Mouse (Mus musculus) midbrain, embryonic 12.5 days (tissue): ENCODE results near the gene Tardbp. TPM values are rescaled to one million over a fixed set of nuclear protein-coding genes. Genes with fewer than 3 reads are reported as not detected.

Experiments used
- ATAC-seq: fragments of 200-750 bp; cut with Nextera tagmentation; 2 replicates; pipeline ENCODE4 v1.8.0; 2017; ENCODE audit warnings: low read depth, moderate TSS enrichment, moderate library complexity; ENCODE audit not compliant: low FRiP score
- H3K27ac ChIP-seq: fragments of 300-500 bp; sonication (generic); replicated peaks from 2 replicates; pipeline ENCODE4 v1.5.1; 2016; ENCODE audit warnings: mild to moderate bottlenecking
- H3K27me3 ChIP-seq: fragments of 300-500 bp; sonication (generic); 2 replicates; pipeline ENCODE4 v1.6.1; 2016; ENCODE audit warnings: mild to moderate bottlenecking
- H3K36me3 ChIP-seq: fragments of 300-500 bp; sonication (generic); 2 replicates; pipeline ENCODE4 v1.6.1; 2016
- H3K4me1 ChIP-seq: fragments of 300-500 bp; sonication (generic); 2 replicates; pipeline ENCODE4 v1.6.1; 2016
- H3K4me2 ChIP-seq: fragments of 300-500 bp; sonication (generic); replicated peaks from 2 replicates; pipeline ENCODE4 v1.6.1; 2016; ENCODE audit warnings: mild to moderate bottlenecking, moderate library complexity
- H3K4me3 ChIP-seq: fragments of 300-500 bp; sonication (generic); 2 replicates; pipeline ENCODE4 v1.5.1; 2016; ENCODE audit warnings: mild to moderate bottlenecking
- H3K9ac ChIP-seq: fragments of 300-500 bp; sonication (generic); replicated peaks from 2 replicates; pipeline ENCODE4 v1.6.1; 2016; ENCODE audit warnings: mild to moderate bottlenecking, moderate library complexity
- H3K9me3 ChIP-seq: fragments of 300-500 bp; sonication (generic); 2 replicates; pipeline ENCODE4 v1.6.1; 2016; ENCODE audit warnings: mild to moderate bottlenecking
- WGBS: fragments of 180-500 bp; shearing (Covaris S2); methylation state at CpG from one replicate; pipeline ENCODE4 v1.1.7; 2016; 5-methylcytosine and 5-hydroxymethylcytosine counted together
- polyA plus RNA-seq: library from polyadenylated mRNA; unstranded; fragments of >200 nt; fragmentation: Nextera tagmentation; extraction: Ambion mirVana; gene quantifications from 2 replicates; pipeline ENCODE4 v1.2.1, GENCODE M21; 2016

Gene Tardbp
- polyA plus RNA-seq, 1 experiment from 2014 or later, result 385 TPM

DNA sequence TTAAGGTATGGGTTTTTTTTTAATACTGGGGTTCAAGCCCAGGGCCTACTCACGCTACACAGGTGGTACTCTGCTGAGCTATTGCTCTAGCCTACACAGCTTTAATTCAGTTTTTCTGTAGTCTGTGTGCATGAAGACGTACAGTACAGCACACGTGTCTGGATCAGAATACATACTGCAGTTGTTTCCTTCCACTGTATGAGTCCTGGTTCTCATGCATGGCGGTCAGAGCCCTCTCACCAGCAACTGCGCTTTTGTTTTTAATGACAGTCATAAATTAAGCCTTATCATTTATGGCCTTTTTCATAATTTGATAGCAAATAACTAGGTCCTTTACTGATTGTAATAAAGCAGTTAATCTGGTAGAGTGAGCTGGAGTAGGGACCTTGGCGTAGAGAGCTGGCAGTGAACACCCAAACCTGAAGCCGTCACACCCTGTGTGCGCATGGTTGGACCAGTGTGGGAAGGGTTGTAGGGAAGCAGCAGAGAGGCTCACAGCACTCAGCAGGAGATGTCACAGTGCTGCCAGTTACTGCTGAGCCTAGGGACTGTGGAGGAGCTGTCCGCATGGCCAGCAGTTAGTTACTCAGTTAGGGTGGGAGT is 56.0 kb downstream of the Tardbp start:
- no peak for ATAC-seq
- H3K9me3 ChIP-seq, result no peaks in the 10 kb centered on the region
- WGBS, result 95% methylated on average over 9 of the region's 9 CpGs
- H3K9ac ChIP-seq, result no peak overlapping the region
- no peak overlapping the region for H3K4me2 ChIP-seq
- H3K36me3 ChIP-seq, result peaks cover 100% of the 10 kb centered on the region
- no peak overlapping the region for H3K4me3 ChIP-seq
- H3K27me3 ChIP-seq, result no peaks in the 10 kb centered on the region
- H3K4me1 ChIP-seq, result no peaks in the 10 kb centered on the region
- no peak overlapping the region for H3K27ac ChIP-seq

DNA sequence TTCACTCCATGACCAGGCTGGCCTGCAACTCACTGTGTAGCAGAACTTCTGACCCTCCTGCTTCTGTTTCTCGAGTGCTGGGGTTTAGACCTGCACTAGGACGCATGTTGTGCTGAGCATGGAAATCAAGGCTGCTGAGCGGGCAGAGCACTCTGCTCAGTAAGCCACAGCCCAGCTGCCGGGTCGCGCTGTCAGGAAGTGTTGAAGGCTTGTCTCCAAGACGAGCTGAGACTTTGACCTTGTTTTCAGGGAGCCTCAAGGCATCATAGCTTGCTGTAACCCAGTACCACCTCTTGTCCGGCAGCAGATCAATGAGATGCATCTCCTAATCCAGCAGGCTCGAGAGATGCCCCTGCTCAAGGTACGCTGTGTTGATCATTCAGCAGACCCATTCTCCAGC is 56.7 kb downstream of the Tardbp start:
- Histone ChIP-seq H3K4me2 (no peak overlapping the region), H3K4me1 (no peaks in the 10 kb centered on the region), H3K4me3 (no peak overlapping the region), H3K36me3 (peaks cover 100% of the 10 kb centered on the region), H3K9me3 (no peaks in the 10 kb centered on the region), H3K27me3 (no peaks in the 10 kb centered on the region), H3K27ac (no peak overlapping the region), H3K9ac (no peak overlapping the region)
- 91% methylated on average over 10 of the region's 10 CpGs for WGBS
- no peak for ATAC-seq

DNA sequence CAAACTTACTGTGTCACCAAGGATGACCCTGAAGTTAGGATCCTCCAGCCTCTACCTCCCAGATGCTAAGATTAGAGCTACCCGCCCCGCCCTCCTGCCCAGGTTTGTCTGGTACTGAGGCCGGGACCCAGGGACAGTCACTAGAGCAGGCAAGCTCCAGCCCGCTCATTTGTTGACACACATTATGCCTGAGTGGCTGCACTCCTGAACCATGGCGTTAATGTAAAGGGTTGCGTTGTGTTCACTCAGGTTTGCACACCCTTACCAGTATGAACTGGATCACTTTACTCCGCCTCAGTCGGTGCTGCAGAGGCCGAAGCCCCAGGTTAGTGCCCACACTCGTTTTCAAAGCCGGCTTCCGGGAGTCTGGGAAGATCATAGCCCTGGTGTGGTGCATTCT is 63.2 kb downstream of the Tardbp start:
- peaks cover 9% of the 10 kb centered on the region for H3K4me1 ChIP-seq
- H3K9ac ChIP-seq, result no peak overlapping the region
- WGBS, result 96% methylated on average over 12 of the region's 12 CpGs
- H3K4me2 ChIP-seq, result no peak overlapping the region
- no peaks in the 10 kb centered on the region for H3K27me3 ChIP-seq
- no peak overlapping the region for H3K27ac ChIP-seq
- no peak for ATAC-seq
- H3K9me3 ChIP-seq, result no peaks in the 10 kb centered on the region
- H3K36me3 ChIP-seq, result peaks cover 87% of the 10 kb centered on the region
- H3K4me3 ChIP-seq, result no peak overlapping the region

- Histone ChIP-seq H3K27me3 (no peaks in the 10 kb centered on the region), H3K9ac (no peak overlapping the region), H3K4me2 (no peak overlapping the region), H3K4me3 (no peak overlapping the region), H3K36me3 (peaks cover 78% of the 10 kb centered on the region), H3K4me1 (peaks cover 9% of the 10 kb centered on the region), H3K9me3 (no peaks in the 10 kb centered on the region), H3K27ac (no peak overlapping the region)
- ATAC-seq, result no peak
- WGBS, result 95% methylated on average over 17 of the region's 17 CpGs
Measured at GRCm38 (mm10) chr4:148562676-148563075, 64.1 kb downstream of the Tardbp start.

Other genes with a start within 250 kb of the Tardbp start
- gene Ubiad1, start 182.2 kb downstream of the Tardbp start, polyA plus RNA-seq, result 20.5 and 21.1 TPM in 2 replicates
- gene Mtor, start 178.4 kb downstream of the Tardbp start, polyA plus RNA-seq, result 33.3 and 35.4 TPM in 2 replicates
- 0.27 and 0.51 TPM in 2 replicates for gene Angptl7, start 126.6 kb downstream of the Tardbp start, polyA plus RNA-seq
- gene Exosc10, start 68.6 kb downstream of the Tardbp start, polyA plus RNA-seq, result 96.4 and 97.8 TPM in 2 replicates
- 146 and 148 TPM in 2 replicates for gene Srm, start 35.5 kb downstream of the Tardbp start, polyA plus RNA-seq
- 0.21 TPM in 1 of 2 replicates, not detected in the other for gene Masp2, start 24.5 kb downstream of the Tardbp start, polyA plus RNA-seq
- gene Gm572, start 16.3 kb upstream of the Tardbp start, polyA plus RNA-seq, result not detected in 2 replicates
- gene Casz1, start 177.4 kb upstream of the Tardbp start, polyA plus RNA-seq, result 3.3 and 4.1 TPM in 2 replicates